Mouse (Mus musculus): ENCODE results near the gene Olfr1359. TPM values are rescaled to one million over a fixed set of nuclear protein-coding genes. Genes with fewer than 3 reads are reported as not detected.
"Not testable (repeated sequence)": the region's sequence is repeated elsewhere in the genome, so short reads cannot be mapped to it uniquely, and the experiment has no call there.

Gene Olfr1359
- not detected for total RNA-seq (2021)

DNA sequence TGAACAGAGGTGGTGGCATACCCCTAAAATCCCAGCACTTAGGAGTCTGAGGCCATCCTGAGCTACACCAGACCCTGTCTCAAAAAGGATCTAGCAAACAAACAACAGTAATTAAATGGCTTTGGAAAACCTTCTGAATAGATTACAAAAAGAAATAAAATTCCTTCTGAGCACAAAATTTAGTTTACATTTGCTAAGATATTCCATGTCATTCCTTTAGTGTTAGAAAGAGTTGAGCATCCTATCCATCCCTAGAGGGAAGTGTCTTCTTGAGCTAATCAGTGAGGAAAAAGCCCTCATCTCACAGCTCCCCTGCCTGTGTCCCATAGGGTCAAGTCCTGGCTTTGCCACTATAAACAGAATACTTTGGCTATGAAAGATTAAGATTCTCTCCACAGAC lies at the start of gene Olfr1359:
Gene Olfr1359, plus strand, starts transcription at position 301 of the 400 bp plus-strand sequence.
- intact Hi-C loops (cut with DNase I): no loop called here
- no peak for DNase-seq (ENCODE audit: low spot score)

DNA sequence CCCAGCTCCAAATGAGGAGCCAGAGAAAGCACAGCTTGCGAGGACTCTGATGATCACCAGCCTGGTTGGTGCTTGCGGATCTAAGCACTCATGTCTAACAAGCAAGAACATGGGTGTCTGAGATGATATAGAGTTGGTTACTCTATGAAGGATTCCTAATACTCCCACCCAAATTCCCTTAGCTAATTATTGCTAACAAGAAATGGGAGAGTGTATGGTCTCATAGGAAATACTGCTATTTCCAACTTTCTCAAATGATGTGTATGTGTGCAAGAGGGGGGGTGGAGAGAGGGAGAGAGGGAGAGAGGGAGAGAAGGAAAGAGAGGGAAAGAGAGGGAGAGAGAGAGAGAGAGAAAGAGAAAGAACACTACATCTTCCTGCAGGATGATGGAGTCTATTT lies 34.6 kb upstream of the Olfr1359 start, which contains the start of gene Olfr1361:
Gene Olfr1361, minus strand, starts transcription at position 101 of the 400 bp plus-strand sequence.
- intact Hi-C loops (cut with DNase I): no loop called here
- DNase-seq (ENCODE audit: low spot score): no peak

- no peak for DNase-seq (ENCODE audit: low spot score)
- intact Hi-C loops (cut with DNase I): no loop called here
These were observed 20.6 kb upstream of the Olfr1359 start, which contains the start of gene Olfr1360 for GRCm38 (mm10) chr13:21677305-21677704. Gene Olfr1360, minus strand, starts transcription at chr13:21677405.

DNA sequence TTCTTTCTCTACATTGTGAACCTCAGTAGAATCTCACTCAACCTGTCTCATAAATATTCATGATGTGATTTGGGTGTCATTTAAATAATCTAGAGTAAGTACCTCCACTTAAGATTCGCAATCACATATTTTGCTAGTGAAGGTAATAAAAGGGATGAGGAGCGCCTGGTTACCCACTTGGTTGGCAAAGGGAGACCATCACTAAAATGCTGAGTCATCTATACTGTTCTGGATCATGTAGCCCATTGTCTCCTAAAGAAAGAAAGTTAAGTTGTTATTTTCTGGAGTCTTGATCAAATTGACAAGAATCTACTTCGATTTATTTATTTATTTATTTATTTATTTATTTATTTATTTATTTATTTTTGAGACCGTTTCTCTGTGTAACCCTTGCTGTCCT lies 8.8 kb downstream of the Olfr1359 start:
- DNase-seq (ENCODE audit: low spot score): no peak
- intact Hi-C loops (cut with DNase I): loop anchor here (5.0 kb wide), 1 partner anchor 1661 kb away; the partner anchor contains the start of gene Zfp322a

GRCm38 (mm10) chr13:21710031-21710711 lies 12.3 kb downstream of the Olfr1359 start:
- peak; percentile 68 for DNase-seq (ENCODE audit: low spot score)
- intact Hi-C loops (cut with DNase I): loop anchor here (5.0 to 10.0 kb wide), 8 partner anchors 125 to 1975 kb away; partner anchors contain the start of genes Hist1h2ac, Hist1h2af, Hist1h2ap and Hist1h2bc

GRCm38 (mm10) chr13:21710821-21711525 lies 13.1 kb downstream of the Olfr1359 start:
- intact Hi-C loops (cut with DNase I): loop anchor here (5.0 to 10.0 kb wide), 8 partner anchors 124 to 1974 kb away; partner anchors contain the start of genes Hist1h2ac, Hist1h2af, Hist1h2ap and Hist1h2bc
- peak; percentile 38 for DNase-seq (ENCODE audit: low spot score)

DNA sequence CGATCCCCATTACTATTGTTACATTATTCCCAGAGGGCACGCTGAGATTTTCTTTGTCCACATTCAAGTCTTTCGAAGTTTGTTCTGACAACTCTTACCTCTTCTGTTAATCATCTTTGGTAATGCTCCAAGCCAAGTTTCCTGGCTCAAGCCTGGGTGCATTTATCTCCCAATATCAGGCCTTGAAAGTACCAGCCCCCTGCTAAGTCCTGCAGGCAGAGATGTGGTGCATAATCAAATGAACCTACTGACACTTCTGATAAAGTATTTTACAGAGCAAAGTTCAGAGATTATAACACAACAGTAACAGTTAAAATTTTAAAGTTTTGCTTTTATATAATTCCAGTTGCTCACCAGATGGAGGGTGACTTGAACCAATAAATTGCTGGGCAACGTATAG lies 13.8 kb downstream of the Olfr1359 start:
- intact Hi-C loops (cut with DNase I): loop anchor here (5.0 to 10.0 kb wide), 8 partner anchors 123 to 1973 kb away; partner anchors contain the start of genes Hist1h2ac, Hist1h2af, Hist1h2ap and Hist1h2bc
- DNase-seq (ENCODE audit: low spot score): no peak

GRCm38 (mm10) chr13:21714725-21715124 lies 16.8 kb downstream of the Olfr1359 start:
- intact Hi-C loops (cut with DNase I): loop anchor here (1.0 to 10.0 kb wide), 9 partner anchors 20 to 1970 kb away; partner anchors contain the start of genes Hist1h2ac, Hist1h2af, Hist1h2ap and Hist1h2bc
- DNase-seq (ENCODE audit: low spot score): no peak

- intact Hi-C loops (cut with DNase I): loop anchor here (10.0 kb wide), 2 partner anchors 120 to 1970 kb away; partner anchors contain the start of genes Hist1h2ac, Hist1h2ap, Hist1h2bc and Hist1h2br
- no peak for DNase-seq (ENCODE audit: low spot score)
These were observed 17.4 kb downstream of the Olfr1359 start for GRCm38 (mm10) chr13:21715131-21715863.

DNA sequence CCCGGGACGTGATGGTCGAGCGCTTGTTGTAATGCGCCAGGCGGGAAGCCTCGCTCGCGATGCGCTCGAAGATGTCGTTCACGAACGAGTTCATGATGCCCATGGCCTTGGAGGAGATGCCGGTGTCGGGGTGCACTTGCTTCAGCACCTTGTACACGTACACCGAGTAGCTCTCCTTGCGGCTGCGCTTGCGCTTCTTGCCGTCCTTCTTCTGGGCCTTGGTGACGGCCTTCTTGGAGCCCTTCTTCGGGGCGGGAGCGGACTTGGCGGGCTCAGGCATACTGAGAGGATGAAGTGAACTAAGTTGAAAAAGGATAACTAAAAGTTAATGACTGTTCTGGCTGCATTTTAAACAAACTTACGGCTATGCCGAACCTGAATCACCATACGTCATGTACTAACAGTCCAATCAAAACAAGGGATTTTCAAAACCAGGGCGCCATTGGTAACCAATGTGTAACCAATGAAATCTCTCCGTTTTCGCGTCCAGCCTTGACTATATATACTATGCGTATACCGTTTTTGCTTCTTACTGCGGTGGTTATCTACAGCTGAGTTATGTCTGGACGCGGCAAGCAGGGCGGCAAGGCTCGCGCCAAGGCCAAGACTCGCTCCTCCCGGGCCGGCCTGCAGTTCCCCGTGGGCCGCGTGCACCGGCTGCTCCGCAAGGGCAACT lies 18.1 kb downstream of the Olfr1359 start, which contains the start of the genes Hist1h2bl and Hist1h2ai:
Gene Hist1h2bl, minus strand, starts transcription at position 280 of the 676 bp plus-strand sequence.
Gene Hist1h2ai, plus strand, starts transcription at position 559 of the 676 bp plus-strand sequence.
- peak; percentile 63 for DNase-seq (ENCODE audit: low spot score)
- intact Hi-C loops (cut with DNase I): loop anchor here (10.0 kb wide), 2 partner anchors 119 to 1969 kb away; partner anchors contain the start of genes Hist1h2ac, Hist1h2ap, Hist1h2bc and Hist1h2br

DNA sequence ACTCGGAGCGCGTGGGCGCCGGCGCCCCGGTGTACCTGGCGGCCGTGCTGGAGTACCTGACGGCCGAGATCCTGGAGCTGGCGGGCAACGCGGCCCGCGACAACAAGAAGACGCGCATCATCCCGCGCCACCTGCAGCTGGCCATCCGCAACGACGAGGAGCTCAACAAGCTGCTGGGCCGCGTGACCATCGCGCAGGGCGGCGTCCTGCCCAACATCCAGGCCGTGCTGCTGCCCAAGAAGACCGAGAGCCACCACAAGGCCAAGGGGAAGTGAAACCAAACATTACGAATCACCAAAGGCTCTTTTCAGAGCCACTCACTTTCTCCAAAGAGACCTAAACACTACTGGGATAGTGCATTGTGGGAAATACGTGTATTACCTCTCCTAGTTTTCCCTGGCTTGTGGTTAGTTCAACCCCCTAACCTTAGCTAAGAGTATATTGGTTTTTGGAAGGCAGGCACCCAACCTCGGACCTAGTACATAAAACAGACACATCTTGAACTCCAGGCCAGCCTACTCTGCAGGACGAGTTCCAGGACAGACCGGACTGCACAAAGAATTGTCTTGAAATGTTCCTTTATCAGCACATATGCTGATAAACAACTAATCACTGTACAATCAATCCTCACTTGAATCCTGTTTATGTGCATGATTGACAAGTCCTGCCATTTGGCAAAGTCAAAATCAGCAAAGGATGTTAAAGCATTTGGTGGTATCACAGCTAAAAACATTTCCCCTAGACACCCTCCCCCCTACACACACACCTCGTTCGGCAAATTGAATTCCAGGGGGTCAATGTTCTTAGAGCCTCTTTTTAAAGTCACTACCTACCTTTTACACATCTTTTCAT lies 18.9 kb downstream of the Olfr1359 start:
- intact Hi-C loops (cut with DNase I): loop anchor here (10.0 kb wide), 2 partner anchors 118 to 1968 kb away; partner anchors contain the start of genes Hist1h2ac, Hist1h2ap, Hist1h2bc and Hist1h2br
- DNase-seq (ENCODE audit: low spot score): not testable (repeated sequence)

DNA sequence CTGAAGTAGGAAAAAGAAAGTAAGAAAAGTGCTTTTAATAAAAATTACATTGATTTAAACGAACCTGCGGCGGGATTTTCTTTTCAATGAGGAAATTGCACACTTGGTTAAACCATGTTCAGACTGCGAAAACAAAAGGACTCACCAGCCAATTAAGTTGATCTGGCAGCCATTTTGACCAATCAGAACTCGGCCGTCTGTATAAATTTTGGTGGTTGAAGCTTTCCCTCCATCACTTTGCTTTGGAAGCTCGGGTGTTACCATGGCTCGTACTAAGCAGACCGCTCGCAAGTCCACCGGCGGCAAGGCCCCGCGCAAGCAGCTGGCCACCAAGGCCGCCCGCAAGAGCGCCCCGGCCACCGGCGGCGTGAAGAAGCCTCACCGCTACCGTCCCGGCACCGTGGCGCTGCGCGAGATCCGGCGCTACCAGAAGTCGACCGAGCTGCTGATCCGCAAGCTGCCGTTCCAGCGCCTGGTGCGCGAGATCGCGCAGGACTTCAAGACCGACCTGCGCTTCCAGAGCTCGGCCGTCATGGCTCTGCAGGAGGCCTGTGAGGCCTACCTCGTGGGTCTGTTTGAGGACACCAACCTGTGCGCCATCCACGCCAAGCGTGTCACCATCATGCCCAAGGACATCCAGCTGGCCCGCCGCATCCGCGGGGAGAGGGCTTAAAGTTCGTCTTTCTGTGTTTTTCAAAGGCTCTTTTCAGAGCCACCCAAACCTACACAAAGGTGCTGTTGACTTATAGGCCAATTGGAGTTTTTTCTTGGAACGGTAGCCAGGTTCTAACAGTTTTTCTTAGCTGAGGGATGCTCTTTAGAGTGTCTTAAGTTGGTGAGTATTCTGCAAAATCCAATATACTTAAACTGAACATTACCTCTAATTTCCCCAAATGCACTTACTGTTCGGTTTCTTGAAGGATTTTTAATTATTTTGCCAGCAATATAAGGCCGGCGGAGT lies 19.8 kb downstream of the Olfr1359 start, which contains the start of gene Hist1h3h:
Gene Hist1h3h, plus strand, starts transcription at position 263 of the 961 bp plus-strand sequence.
- peak; percentile 69 for DNase-seq (ENCODE audit: low spot score)
- intact Hi-C loops (cut with DNase I): loop anchor here (10.0 kb wide), 2 partner anchors 117 to 1967 kb away; partner anchors contain the start of genes Hist1h2ac, Hist1h2ap, Hist1h2bc and Hist1h2br

- no peak for DNase-seq (ENCODE audit: low spot score)
- intact Hi-C loops (cut with DNase I): loop anchor here (10.0 kb wide), 2 partner anchors 116 to 1966 kb away; partner anchors contain the start of genes Hist1h2ac, Hist1h2ap, Hist1h2bc and Hist1h2br
These were observed 20.6 kb downstream of the Olfr1359 start for GRCm38 (mm10) chr13:21718381-21719080.

DNA sequence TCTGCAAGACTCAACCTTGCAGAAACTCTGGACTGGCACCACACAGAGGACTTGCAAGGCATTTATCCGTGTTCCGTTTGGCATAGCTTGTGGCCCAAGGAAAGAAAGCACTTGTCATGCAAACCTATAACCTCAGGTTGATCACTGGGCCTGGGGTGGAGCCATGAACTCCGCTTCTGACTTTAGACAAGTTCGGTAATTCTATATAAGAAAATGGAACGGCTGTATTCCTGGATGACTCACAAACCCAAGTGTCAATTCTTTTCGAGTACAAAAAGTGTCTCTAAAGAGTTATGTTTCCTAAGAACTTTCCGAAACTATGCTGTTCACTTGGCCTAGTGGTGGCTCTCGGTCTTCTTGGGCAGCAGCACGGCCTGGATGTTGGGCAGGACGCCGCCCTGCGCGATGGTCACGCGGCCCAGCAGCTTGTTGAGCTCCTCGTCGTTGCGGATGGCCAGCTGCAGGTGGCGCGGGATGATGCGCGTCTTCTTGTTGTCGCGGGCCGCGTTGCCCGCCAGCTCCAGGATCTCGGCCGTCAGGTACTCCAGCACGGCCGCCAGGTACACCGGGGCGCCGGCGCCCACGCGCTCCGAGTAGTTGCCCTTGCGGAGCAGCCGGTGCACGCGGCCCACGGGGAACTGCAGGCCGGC lies 23.3 kb downstream of the Olfr1359 start:
- intact Hi-C loops (cut with DNase I); DNase-seq (ENCODE audit: low spot score): not testable (repeated sequence)

DNA sequence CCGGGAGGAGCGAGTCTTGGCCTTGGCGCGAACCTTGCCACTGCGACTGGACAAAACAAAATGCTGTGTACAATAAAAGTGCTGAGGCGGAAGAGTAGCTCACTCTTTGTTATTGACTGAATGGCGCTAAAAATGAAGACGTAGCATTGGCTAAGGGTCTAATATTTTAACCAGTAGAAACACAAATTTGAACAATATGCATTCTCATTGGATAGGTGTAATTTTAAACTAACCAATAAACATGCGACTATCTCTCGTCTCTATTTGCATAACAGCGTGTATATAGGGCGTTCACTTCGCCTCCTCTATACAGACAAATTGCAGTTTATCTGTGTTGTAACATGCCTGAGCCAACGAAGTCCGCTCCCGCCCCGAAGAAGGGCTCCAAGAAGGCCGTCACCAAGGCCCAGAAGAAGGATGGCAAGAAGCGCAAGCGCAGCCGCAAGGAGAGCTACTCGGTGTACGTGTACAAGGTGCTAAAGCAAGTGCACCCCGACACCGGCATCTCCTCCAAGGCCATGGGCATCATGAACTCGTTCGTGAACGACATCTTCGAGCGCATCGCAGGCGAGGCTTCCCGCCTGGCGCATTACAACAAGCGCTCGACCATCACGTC lies 24.0 kb downstream of the Olfr1359 start, which contains the start of gene Hist1h2bm:
Gene Hist1h2bm, plus strand, starts transcription at position 288 of the 616 bp plus-strand sequence.
- peak; percentile 30 for DNase-seq (ENCODE audit: low spot score)
- intact Hi-C loops (cut with DNase I): not testable (repeated sequence)

Data from heart, postnatal 25 days (tissue).